Mouse (Mus musculus) left cerebral cortex, adult 2 months (tissue): ENCODE data around the gene Col4a6. TPM values are rescaled to one million over a fixed set of nuclear protein-coding genes. Genes with fewer than 3 reads are reported as not detected.

Experiments
- DNase-seq, 2 experiments: peaks; one replicate each; pipeline ENCODE4 v3.0.0; 2021 to 2022; ENCODE audit warnings: low spot score in 2 of 2, mixed read lengths in 1 of 2; ENCODE audit errors: extremely low spot score in 1 of 2
- H3K27ac ChIP-seq: fragments of 200-600 bp; 2 replicates; pipeline ENCODE4 v1.8.1; 2022
- H3K4me3 ChIP-seq: fragments of 200-600 bp; 2 replicates; pipeline ENCODE4 v1.8.1; 2022
- CTCF ChIP-seq: fragments of 200-600 bp; IDR thresholded peaks from 2 replicates; pipeline ENCODE4 v1.8.1; 2022; ENCODE audit warnings: antibody characterized with exemption, mild to moderate bottlenecking, moderate library complexity
- intact Hi-C: fragments of 180-260 bp; cut with DNase I; formaldehyde crosslinking; loops from one replicate; pipeline ENCODE4 v1.15.1; 2025
- long read RNA-seq, 2 experiments: library from polyadenylated mRNA; stranded (forward); transcript quantifications; one replicate each; pipeline ENCODE4 v2.0.0; 2021; ENCODE audit warnings: borderline mapping rate in 2 of 2
- total RNA-seq, 2 experiments: library from RNA; stranded (reverse); gene quantifications; 2 replicates each; pipeline ENCODE4 v1.2.3; 2021

The Col4a6 gene
- 1 to 10 TPM; 1.1 to 1.2 TPM for total RNA-seq
- long read RNA-seq, experiment 1, full-length matches to known transcripts = 1 of 1 reads
- long read RNA-seq, experiment 1, partial matches to known transcripts = 0 of 1 reads
- long read RNA-seq, experiment 1, other reads (novel, unspliced or antisense) = 0 of 1 reads
- long read RNA-seq, experiment 2, full-length matches to known transcripts = 1 of 4 reads
- long read RNA-seq, experiment 2, partial matches to known transcripts = 1 of 4 reads
- long read RNA-seq, experiment 2, other reads (novel, unspliced or antisense) = 2 of 4 reads

- no peak for DNase-seq
- H3K4me3 ChIP-seq = no peak within 1 kb of the TSS
Measured at GRCm38 (mm10) chrX:141473470-141474302, at the start of gene Col4a6. TSS of gene Col4a6 (minus strand) at chrX:141474076.

GRCm38 (mm10) chrX:141503125-141503524, 29.2 kb upstream of the Col4a6 start:
- Histone ChIP-seq H3K27ac (no peak overlapping the region), H3K4me3 (no peak overlapping the region)
- no peak for DNase-seq
- TF ChIP-seq CTCF = no peak
- intact Hi-C loops = no loop called here

More at GRCm38 (mm10) chrX:141473470-141474302, at the start of gene Col4a6:
- no peak within 1 kb of the TSS for H3K27ac ChIP-seq
- no peak for TF ChIP-seq CTCF
- intact Hi-C loops = no loop called here

GRCm38 (mm10) chrX:141494545-141494944, 20.7 kb upstream of the Col4a6 start:
- no peak for DNase-seq
- H3K4me3 ChIP-seq = no peak overlapping the region
- H3K27ac ChIP-seq = no peak overlapping the region
- intact Hi-C loops = no loop called here
- no peak for TF ChIP-seq CTCF

- DNase-seq = no peak
- no peak for TF ChIP-seq CTCF
- intact Hi-C loops = no loop called here
- no peak overlapping the region for H3K27ac ChIP-seq
- peak overlapping the region; percentile 40 for H3K4me3 ChIP-seq
Measured at GRCm38 (mm10) chrX:141475566-141476327, 1.9 kb upstream of the Col4a6 start.

- peak; percentile 11 to 14 for DNase-seq
- intact Hi-C loops = no loop called here
- Histone ChIP-seq H3K27ac (no peak within 1 kb of the TSS), H3K4me3 (peak within 1 kb of the TSS; percentile 40)
- no peak for TF ChIP-seq CTCF
Measured at GRCm38 (mm10) chrX:141475110-141475509, 1.2 kb upstream of the Col4a6 start, which contains the start of gene Col4a5. TSS of gene Col4a5 (plus strand) at chrX:141475385.

- Histone ChIP-seq H3K4me3 (no peak overlapping the region), H3K27ac (no peak overlapping the region)
- intact Hi-C loops = no loop called here
- no peak for DNase-seq
- TF ChIP-seq CTCF = no peak
Measured at GRCm38 (mm10) chrX:141447936-141448335, 25.9 kb downstream of the Col4a6 start.

GRCm38 (mm10) chrX:141439423-141439822, 34.5 kb downstream of the Col4a6 start:
- intact Hi-C loops = no loop called here
- Histone ChIP-seq H3K4me3 (no peak overlapping the region), H3K27ac (no peak overlapping the region)
- no peak for DNase-seq
- no peak for TF ChIP-seq CTCF

GRCm38 (mm10) chrX:141436780-141437179, 37.1 kb downstream of the Col4a6 start:
- no peak for TF ChIP-seq CTCF

GRCm38 (mm10) chrX:141415318-141415717, 58.6 kb downstream of the Col4a6 start:
- intact Hi-C loops = no loop called here

More at GRCm38 (mm10) chrX:141436780-141437179, 37.1 kb downstream of the Col4a6 start:
- no peak overlapping the region for H3K4me3 ChIP-seq
- no peak overlapping the region for H3K27ac ChIP-seq
- intact Hi-C loops = no loop called here
- no peak for DNase-seq

GRCm38 (mm10) chrX:141396243-141396642, 77.6 kb downstream of the Col4a6 start:
- DNase-seq = no peak
- no peak overlapping the region for H3K27ac ChIP-seq
- intact Hi-C loops = no loop called here
- TF ChIP-seq CTCF = no peak
- H3K4me3 ChIP-seq = no peak overlapping the region

More at GRCm38 (mm10) chrX:141415318-141415717, 58.6 kb downstream of the Col4a6 start:
- Histone ChIP-seq H3K4me3 (no peak overlapping the region), H3K27ac (no peak overlapping the region)
- DNase-seq = no peak
- TF ChIP-seq CTCF = no peak

- no peak for DNase-seq
- intact Hi-C loops = no loop called here
- Histone ChIP-seq H3K27ac (no peak overlapping the region), H3K4me3 (no peak overlapping the region)
- no peak for TF ChIP-seq CTCF
Measured at GRCm38 (mm10) chrX:141385399-141386105, 88.3 kb downstream of the Col4a6 start.
